Mouse (Mus musculus) limb, embryonic 15.5 days (tissue): ENCODE measurements around the gene Mospd2. TPM values are rescaled to one million over a fixed set of nuclear protein-coding genes. Genes with fewer than 3 reads are reported as not detected.
A peak's percentile ranks its signal among the peaks of the same experiment; 100 is the strongest.

Source experiments
- ATAC-seq: fragments of 200-750 bp; cut with Nextera tagmentation; 2 replicates; pipeline ENCODE4 v1.8.0; 2017; ENCODE audit warnings: low read depth, moderate TSS enrichment; ENCODE audit not compliant: insufficient number of reproducible peaks, low FRiP score, low TSS enrichment
- H3K27ac ChIP-seq: fragments of 300-500 bp; sonication (generic); 2 replicates; pipeline ENCODE4 v1.5.1; 2015; ENCODE audit warnings: moderate library complexity, mild to moderate bottlenecking, inconsistent platforms
- H3K27me3 ChIP-seq: fragments of 300-500 bp; sonication (generic); 2 replicates; pipeline ENCODE4 v1.6.1; 2015; ENCODE audit warnings: inconsistent platforms
- H3K36me3 ChIP-seq: fragments of 300-500 bp; sonication (generic); 2 replicates; pipeline ENCODE4 v1.6.1; 2015; ENCODE audit warnings: inconsistent platforms
- H3K4me1 ChIP-seq: fragments of 300-500 bp; sonication (generic); 2 replicates; pipeline ENCODE4 v1.6.1; 2015; ENCODE audit warnings: inconsistent platforms
- H3K4me2 ChIP-seq: fragments of 300-500 bp; sonication (generic); 2 replicates; pipeline ENCODE4 v1.6.1; 2015; ENCODE audit warnings: mild to moderate bottlenecking, inconsistent platforms
- H3K4me3 ChIP-seq: fragments of 300-500 bp; sonication (generic); 2 replicates; pipeline ENCODE4 v1.5.1; 2015; ENCODE audit warnings: mild to moderate bottlenecking, inconsistent platforms
- H3K9ac ChIP-seq: fragments of 300-500 bp; sonication (generic); 2 replicates; pipeline ENCODE4 v1.6.1; 2015; ENCODE audit warnings: inconsistent platforms
- H3K9me3 ChIP-seq: fragments of 300-500 bp; sonication (generic); 2 replicates; pipeline ENCODE4 v1.6.1; 2016; ENCODE audit warnings: inconsistent platforms
- WGBS: fragments of 180-500 bp; shearing (Covaris S2); methylation state at CpG from one replicate; pipeline ENCODE4 v1.1.7; 2015; 5-methylcytosine and 5-hydroxymethylcytosine counted together
- polyA plus RNA-seq: library from polyadenylated mRNA; unstranded; fragments of >200 nt; fragmentation: Nextera tagmentation; extraction: Ambion mirVana; gene quantifications from 2 replicates; pipeline ENCODE4 v1.2.1, GENCODE M21; 2015

Mospd2 gene
- polyA plus RNA-seq, result 20.7 and 21.7 TPM in 2 replicates

- Histone ChIP-seq H3K4me1 (no peaks in the 10 kb centered on the region), H3K4me2 (peak within 1 kb of the TSS; percentile 43), H3K4me3 (peak within 1 kb of the TSS; percentile 57), H3K9ac (peak within 1 kb of the TSS; percentile 45), H3K27me3 (0 out of 2 replicates have a peak, but pooled peaks cover 2% of the 10 kb centered on the region), H3K9me3 (no peaks in the 10 kb centered on the region), H3K36me3 (no peaks in the 10 kb centered on the region), H3K27ac (peak within 1 kb of the TSS; percentile 54)
- peak; percentile 100 for ATAC-seq
- 17% methylated on average over 24 of the region's 26 CpGs for WGBS
Observed at GRCm38 (mm10) chrX:164980193-164980775, at the start of gene Mospd2, which contains the start of gene Fancb. Mospd2 (minus strand) TSS chrX:164980375. Fancb (plus strand) TSS chrX:164980592.

- no peak within 1 kb of the TSS for H3K9ac ChIP-seq
- no peaks in the 10 kb centered on the region for H3K36me3 ChIP-seq
- H3K9me3 ChIP-seq, result no peaks in the 10 kb centered on the region
- H3K27me3 ChIP-seq, result no peaks in the 10 kb centered on the region; the same call in 1 of the 2 replicates
- H3K4me3 ChIP-seq, result no peak within 1 kb of the TSS
- no peak within 1 kb of the TSS for H3K4me2 ChIP-seq
- H3K4me1 ChIP-seq, result no peaks in the 10 kb centered on the region
- ATAC-seq, result no peak
- H3K27ac ChIP-seq, result no peak within 1 kb of the TSS
Observed at GRCm38 (mm10) chrX:165004779-165005324, 24.7 kb upstream of the Mospd2 start, which contains the start of gene Gm17604. Gm17604 (minus strand) TSS chrX:165004829.

- Histone ChIP-seq H3K4me2 (no peak overlapping the region), H3K4me1 (no peaks in the 10 kb centered on the region), H3K36me3 (no peaks in the 10 kb centered on the region), H3K4me3 (no peak overlapping the region), H3K9me3 (no peaks in the 10 kb centered on the region), H3K9ac (no peak overlapping the region), H3K27ac (no peak overlapping the region), H3K27me3 (no peaks in the 10 kb centered on the region; the same call in 1 of the 2 replicates)
- ATAC-seq, result no peak
- WGBS, result 39% methylated on average over 4 of the region's 4 CpGs
Observed at GRCm38 (mm10) chrX:165003141-165003540, 23.0 kb upstream of the Mospd2 start.

- H3K27me3 ChIP-seq, result 0 out of 2 replicates have a peak, but pooled peaks cover 2% of the 10 kb centered on the region
- H3K4me3 ChIP-seq, result no peak overlapping the region
- WGBS, result 90% methylated on average over 2 of the region's 2 CpGs
Observed at GRCm38 (mm10) chrX:164978866-164979265, 1.3 kb downstream of the Mospd2 start.

GRCm38 (mm10) chrX:164971206-164971605 lies 9.0 kb downstream of the Mospd2 start:
- H3K36me3 ChIP-seq, result no peaks in the 10 kb centered on the region
- WGBS, result 82% methylated on average over 3 of the region's 3 CpGs
- no peak overlapping the region for H3K4me2 ChIP-seq
- ATAC-seq, result no peak
- no peaks in the 10 kb centered on the region for H3K4me1 ChIP-seq
- no peaks in the 10 kb centered on the region for H3K27me3 ChIP-seq
- no peak overlapping the region for H3K9ac ChIP-seq
- H3K9me3 ChIP-seq, result no peaks in the 10 kb centered on the region
- no peak overlapping the region for H3K4me3 ChIP-seq
- H3K27ac ChIP-seq, result no peak overlapping the region

More at GRCm38 (mm10) chrX:164978866-164979265, 1.3 kb downstream of the Mospd2 start:
- Histone ChIP-seq H3K4me2 (peak overlapping the region; percentile 41; the same call in 1 of the 2 replicates), H3K9me3 (no peaks in the 10 kb centered on the region), H3K4me1 (no peaks in the 10 kb centered on the region), H3K36me3 (no peaks in the 10 kb centered on the region), H3K9ac (no peak overlapping the region), H3K27ac (no peak overlapping the region)
- ATAC-seq, result no peak

- H3K9me3 ChIP-seq, result no peaks in the 10 kb centered on the region
- no peaks in the 10 kb centered on the region for H3K4me1 ChIP-seq
- no peak overlapping the region for H3K27ac ChIP-seq
- H3K4me3 ChIP-seq, result no peak overlapping the region
- ATAC-seq, result no peak
- 80% methylated on average over 3 of the region's 3 CpGs for WGBS
- H3K27me3 ChIP-seq, result no peaks in the 10 kb centered on the region
- H3K9ac ChIP-seq, result no peak overlapping the region
- no peaks in the 10 kb centered on the region for H3K36me3 ChIP-seq
- no peak overlapping the region for H3K4me2 ChIP-seq
Observed at GRCm38 (mm10) chrX:164965750-164966448, 14.3 kb downstream of the Mospd2 start.

- Histone ChIP-seq H3K9me3 (no peaks in the 10 kb centered on the region), H3K4me1 (no peaks in the 10 kb centered on the region; the same call in 1 of the 2 replicates), H3K27me3 (no peaks in the 10 kb centered on the region), H3K4me3 (no peak overlapping the region), H3K4me2 (no peak overlapping the region), H3K9ac (no peak overlapping the region), H3K27ac (no peak overlapping the region), H3K36me3 (no peaks in the 10 kb centered on the region)
- no peak for ATAC-seq
- WGBS, result 54% methylated on average over 5 of the region's 5 CpGs
Observed at GRCm38 (mm10) chrX:164952601-164953375, 27.4 kb downstream of the Mospd2 start.

- Histone ChIP-seq H3K9me3 (no peaks in the 10 kb centered on the region), H3K4me1 (no peaks in the 10 kb centered on the region; the same call in 1 of the 2 replicates), H3K4me3 (no peak overlapping the region), H3K36me3 (no peaks in the 10 kb centered on the region), H3K27me3 (no peaks in the 10 kb centered on the region), H3K4me2 (no peak overlapping the region), H3K27ac (0 out of 2 replicates have a peak overlapping the region, but pooled peaks have one; percentile 33), H3K9ac (no peak overlapping the region)
- no peak for ATAC-seq
- 42% methylated on average over 11 of the region's 11 CpGs for WGBS
Observed at GRCm38 (mm10) chrX:164951858-164952576, 28.2 kb downstream of the Mospd2 start.

GRCm38 (mm10) chrX:164941540-164941939 lies 38.6 kb downstream of the Mospd2 start:
- no peaks in the 10 kb centered on the region for H3K4me1 ChIP-seq
- no peaks in the 10 kb centered on the region for H3K9me3 ChIP-seq
- H3K4me3 ChIP-seq, result no peak overlapping the region
- peaks cover 4% of the 10 kb centered on the region; the same call in 1 of the 2 replicates for H3K36me3 ChIP-seq
- no peak for ATAC-seq
- H3K4me2 ChIP-seq, result no peak overlapping the region
- H3K27me3 ChIP-seq, result no peaks in the 10 kb centered on the region
- H3K27ac ChIP-seq, result no peak overlapping the region
- 88% methylated on average over 5 of the region's 5 CpGs for WGBS
- H3K9ac ChIP-seq, result no peak overlapping the region

- no peak overlapping the region for H3K4me2 ChIP-seq
- 0 out of 2 replicates have a peak, but pooled peaks cover 3% of the 10 kb centered on the region for H3K27me3 ChIP-seq
- H3K9ac ChIP-seq, result no peak overlapping the region
- no peaks in the 10 kb centered on the region for H3K36me3 ChIP-seq
- 62% methylated on average over 3 of the region's 3 CpGs for WGBS
- no peak for ATAC-seq
- H3K4me1 ChIP-seq, result no peaks in the 10 kb centered on the region
- no peak overlapping the region for H3K27ac ChIP-seq
- no peaks in the 10 kb centered on the region for H3K9me3 ChIP-seq
- H3K4me3 ChIP-seq, result no peak overlapping the region
Observed at GRCm38 (mm10) chrX:164912993-164913392, 67.2 kb downstream of the Mospd2 start.

- Histone ChIP-seq H3K9me3 (no peaks in the 10 kb centered on the region), H3K27ac (no peak overlapping the region), H3K4me3 (no peak overlapping the region), H3K36me3 (no peaks in the 10 kb centered on the region), H3K4me1 (no peaks in the 10 kb centered on the region), H3K4me2 (no peak overlapping the region), H3K27me3 (0 out of 2 replicates have a peak, but pooled peaks cover 3% of the 10 kb centered on the region), H3K9ac (no peak overlapping the region)
- 68% methylated on average over 4 of the region's 4 CpGs for WGBS
- ATAC-seq, result no peak
Observed at GRCm38 (mm10) chrX:164912186-164912585, 68.0 kb downstream of the Mospd2 start.
